In genomic region chr5:121835949-121836691, GRCm38 (mm10) we compare ENCODE assay signal across 8 mouse cellular contexts. TPM values are rescaled to one million over a fixed set of nuclear protein-coding genes. Genes with fewer than 3 reads are reported as not detected.
A peak's percentile ranks its signal among the peaks of the same experiment; 100 is the strongest.
DNase-seq lines count a peak whose midpoint lies in the region; ATAC-seq lines count a peak whose summit lies in the region.

No protein-coding gene starts in this region.

- no peaks in the 10 kb centered on the region for H3K36me3 ChIP-seq in neural tube, embryonic 11.5 days (ENCODE audit: control insufficient read depth, insufficient read depth, low read length)
- H3K36me3 ChIP-seq in heart, embryonic 11.5 days (ENCODE audit: control insufficient read depth, insufficient read depth, low read length) = no peaks in the 10 kb centered on the region
- H3K36me3 ChIP-seq in midbrain, embryonic 10.5 days = no peaks in the 10 kb centered on the region

- H3K27ac ChIP-seq in neural tube, embryonic 11.5 days (ENCODE audit: low read depth, low read length) = peak overlapping the region; percentile 27; the same call in 1 of the 2 replicates
- H3K27ac ChIP-seq in brown adipose tissue, adult 24 weeks (replicated peaks; ENCODE audit: low read depth, low read length) = peak overlapping the region; percentile 95
- H3K27ac ChIP-seq in heart, embryonic 11.5 days (ENCODE audit: low read depth, low read length) = peak overlapping the region; percentile 79
- H3K27ac ChIP-seq in midbrain, embryonic 10.5 days (replicated peaks) = peak overlapping the region; percentile 84

- H3K9me3 ChIP-seq in neural tube, embryonic 11.5 days (ENCODE audit: control insufficient read depth, low read length) = no peaks in the 10 kb centered on the region
- no peaks in the 10 kb centered on the region for H3K9me3 ChIP-seq in heart, embryonic 11.5 days (replicated peaks; ENCODE audit: control insufficient read depth, low read length)
- H3K9me3 ChIP-seq in midbrain, embryonic 10.5 days (replicated peaks) = peaks cover 4% of the 10 kb centered on the region; the same call in 1 of the 2 replicates

- peaks cover 24% of the 10 kb centered on the region for H3K27me3 ChIP-seq in neural tube, embryonic 11.5 days (ENCODE audit: control insufficient read depth, insufficient read depth, low read length)
- no peaks in the 10 kb centered on the region for H3K27me3 ChIP-seq in heart, embryonic 11.5 days (ENCODE audit: control insufficient read depth, insufficient read depth, low read length)
- H3K27me3 ChIP-seq in midbrain, embryonic 10.5 days (ENCODE audit: low read depth, poor library complexity, severe bottlenecking) = peaks cover 83% of the 10 kb centered on the region

- DNase-seq in neural tube, embryonic 11.5 days (ENCODE audit: low spot score) = peak; percentile 50
- no peak for DNase-seq in neural tube, embryonic 10.5 days (ENCODE audit: extremely low spot score, low spot score)
- DNase-seq in kidney, postnatal 4 days = peak; percentile 46 to 60
- DNase-seq in midbrain, embryonic 10.5 days (ENCODE audit: low spot score) = no peak
- DNase-seq in testis, postnatal 10 days (ENCODE audit: low spot score) = peak; percentile 78

- H3K4me2 ChIP-seq in neural tube, embryonic 11.5 days (ENCODE audit: low read depth) = peak overlapping the region; percentile 97
- H3K4me2 ChIP-seq in heart, embryonic 11.5 days = peak overlapping the region; percentile 98

- no peak for ATAC-seq in neural tube, embryonic 11.5 days (ENCODE audit: insufficient read depth, low FRiP score, low TSS enrichment)
- ATAC-seq in heart, embryonic 11.5 days (replicated peaks; ENCODE audit: insufficient number of reproducible peaks, low FRiP score, low TSS enrichment) = no peak
- no peak for ATAC-seq in megakaryocyte-erythroid progenitor cell, adult 5-6 weeks (replicated peaks; ENCODE audit: low FRiP score, low TSS enrichment, poor library complexity, severe bottlenecking)

- peaks cover 24% of the 10 kb centered on the region for H3K4me1 ChIP-seq in neural tube, embryonic 11.5 days (ENCODE audit: control insufficient read depth, insufficient read depth, low read length)
- peaks cover 22% of the 10 kb centered on the region for H3K4me1 ChIP-seq in brown adipose tissue, adult 24 weeks (ENCODE audit: control insufficient read depth, insufficient read depth, insufficient read length, low read length)
- peaks cover 49% of the 10 kb centered on the region for H3K4me1 ChIP-seq in heart, embryonic 11.5 days (ENCODE audit: control insufficient read depth, insufficient read depth, low read length)
- peaks cover 69% of the 10 kb centered on the region for H3K4me1 ChIP-seq in midbrain, embryonic 10.5 days

- under 1% methylated on average over 47 of the region's 51 CpGs for WGBS in neural tube, embryonic 11.5 days
- WGBS in heart, embryonic 11.5 days (ENCODE audit: insufficient replicate concordance) = under 1% methylated on average over 46 of the region's 51 CpGs
- under 1% methylated on average over 51 of the region's 51 CpGs for WGBS in midbrain, embryonic 10.5 days

- H3K4me3 ChIP-seq in neural tube, embryonic 11.5 days (ENCODE audit: low read depth, low read length) = peak overlapping the region; percentile 70
- H3K4me3 ChIP-seq in brown adipose tissue, adult 24 weeks (ENCODE audit: insufficient read depth, low read depth, low read length) = peak overlapping the region; percentile 98
- H3K4me3 ChIP-seq in heart, embryonic 11.5 days (ENCODE audit: low read depth, low read length) = peak overlapping the region; percentile 75
- H3K4me3 ChIP-seq in midbrain, embryonic 10.5 days = peak overlapping the region; percentile 80

- peak overlapping the region; percentile 75 for H3K9ac ChIP-seq in neural tube, embryonic 11.5 days (ENCODE audit: low read length)
- peak overlapping the region; percentile 82 for H3K9ac ChIP-seq in heart, embryonic 11.5 days (ENCODE audit: low read depth, low read length)

RNA-seq across cellular contexts. Expression of gene Sh2b3, which starts 1.3 kb away (rescaled TPM):
- 10.2 and 10.5 TPM in 2 replicates for polyA plus RNA-seq in neural tube, embryonic 11.5 days (2014; fragmentation: Nextera tagmentation; extraction: Ambion mirVana)
- polyA plus RNA-seq in brown adipose tissue, adult 24 weeks (2012; ENCODE audit: insufficient read depth, insufficient read length, missing spikeins) = 7.9 and 8.2 TPM in 2 replicates
- polyA plus RNA-seq in heart, embryonic 11.5 days (2014; fragmentation: Nextera tagmentation; extraction: Ambion mirVana) = 16.8 and 17.2 TPM in 2 replicates
- polyA plus RNA-seq in midbrain, embryonic 10.5 days (2016; fragmentation: Nextera tagmentation; extraction: Ambion mirVana) = 6.9 and 8.1 TPM in 2 replicates
- 11.2 and 13.3 TPM in 2 replicates for total RNA-seq in megakaryocyte-erythroid progenitor cell, adult 5-6 weeks (2014; fragmentation: Nextera tagmentation)
- 5.1 and 5.3 TPM in 2 replicates for total RNA-seq in megakaryocyte-erythroid progenitor cell, adult 5-6 weeks (2017)

RNA-seq across cellular contexts. Expression of gene Pheta1, which starts 12.7 kb away (rescaled TPM):
- polyA plus RNA-seq in neural tube, embryonic 11.5 days (2014; fragmentation: Nextera tagmentation; extraction: Ambion mirVana) = 32.3 and 34.4 TPM in 2 replicates
- 2.5 and 3.0 TPM in 2 replicates for polyA plus RNA-seq in brown adipose tissue, adult 24 weeks (2012; ENCODE audit: insufficient read depth, insufficient read length, missing spikeins)
- polyA plus RNA-seq in heart, embryonic 11.5 days (2014; fragmentation: Nextera tagmentation; extraction: Ambion mirVana) = 10.6 and 11.8 TPM in 2 replicates
- polyA plus RNA-seq in midbrain, embryonic 10.5 days (2016; fragmentation: Nextera tagmentation; extraction: Ambion mirVana) = 46.7 and 52.9 TPM in 2 replicates
- 2.9 and 4.2 TPM in 2 replicates for total RNA-seq in megakaryocyte-erythroid progenitor cell, adult 5-6 weeks (2014; fragmentation: Nextera tagmentation)
- 0.42 and 2.6 TPM in 2 replicates for total RNA-seq in megakaryocyte-erythroid progenitor cell, adult 5-6 weeks (2017)

Comparison
In these comparisons a context has a peak if more than half of its experiments do, and no peak if none do; other contexts are left out.
1. DNase-seq: peak in neural tube, embryonic 11.5 days (single experiment), kidney, postnatal 4 days (2 of 2) and testis, postnatal 10 days (single experiment); none in neural tube, embryonic 10.5 days (single experiment) and midbrain, embryonic 10.5 days (single experiment).
2. H3K27ac ChIP-seq: peak in every context shown above with its lines; median percentile 95 in brown adipose tissue, adult 24 weeks; 84 in midbrain, embryonic 10.5 days; 79 in heart, embryonic 11.5 days; 27 in neural tube, embryonic 11.5 days.
3. Peak in every context shown above with its lines, with median percentiles within 50 percentile points of each other: H3K4me3 ChIP-seq.